Mouse (Mus musculus): ENCODE measurements around the gene Itgb1bp1. TPM values are rescaled to one million over a fixed set of nuclear protein-coding genes. Genes with fewer than 3 reads are reported as not detected.

Itgb1bp1 gene
- polyA plus RNA-seq (2015; fragmentation: Nextera tagmentation; extraction: Ambion mirVana) = 50.9 and 52.6 TPM in 2 replicates

GRCm38 (mm10) chr12:21286243-21286622 is at the start of gene Itgb1bp1:
Gene Itgb1bp1, minus strand, starts transcription at chr12:21286284.
- DNase-seq (ENCODE audit: low spot score) = peak; percentile 99
- Histone ChIP-seq H3K4me1 (replicated peaks; ENCODE audit: insufficient read depth, low read length) (peaks cover 11% of the 10 kb centered on the region), H3K4me2 (ENCODE audit: low read length) (peak within 1 kb of the TSS; percentile 73), H3K36me3 (ENCODE audit: insufficient read depth, low read length) (peaks cover under 1% of the 10 kb centered on the region; the same call in 1 of the 2 replicates), H3K9me3 (replicated peaks; ENCODE audit: low read length) (no peaks in the 10 kb centered on the region), H3K9ac (ENCODE audit: low read depth, low read length) (peak within 1 kb of the TSS; percentile 90), H3K27me3 (ENCODE audit: insufficient read depth, low read length) (no peaks in the 10 kb centered on the region), H3K27ac (peak within 1 kb of the TSS; percentile 90), H3K4me3 (replicated peaks; ENCODE audit: low read depth, low read length) (peak within 1 kb of the TSS; percentile 75)
- WGBS = under 1% methylated on average over 28 of the region's 28 CpGs
- TF ChIP-seq CTCF (IDR thresholded peaks at IDR 0.05; ENCODE audit: low read depth) = no peak
- peak; percentile 96 for ATAC-seq (replicated peaks; ENCODE audit: low FRiP score, low read depth)

GRCm38 (mm10) chr12:21335869-21336268 is 49.8 kb upstream of the Itgb1bp1 start:
- no peaks in the 10 kb centered on the region for H3K4me1 ChIP-seq (replicated peaks; ENCODE audit: insufficient read depth, low read length)
- no peaks in the 10 kb centered on the region for H3K27me3 ChIP-seq (ENCODE audit: insufficient read depth, low read length)
- no peaks in the 10 kb centered on the region for H3K9me3 ChIP-seq (replicated peaks; ENCODE audit: low read length)
- ATAC-seq (replicated peaks; ENCODE audit: low FRiP score, low read depth) (no peak), DNase-seq (ENCODE audit: low spot score) (no peak)
- H3K36me3 ChIP-seq (ENCODE audit: insufficient read depth, low read length) = peaks cover 36% of the 10 kb centered on the region
- no peak overlapping the region for H3K9ac ChIP-seq (ENCODE audit: low read depth, low read length)
- H3K4me3 ChIP-seq (replicated peaks; ENCODE audit: low read depth, low read length) = no peak overlapping the region
- no peak for TF ChIP-seq CTCF (IDR thresholded peaks at IDR 0.05; ENCODE audit: low read depth)
- H3K27ac ChIP-seq = no peak overlapping the region
- WGBS = 86% methylated on average over 7 of the region's 7 CpGs
- no peak overlapping the region for H3K4me2 ChIP-seq (ENCODE audit: low read length)

GRCm38 (mm10) chr12:21333766-21334165 is 47.7 kb upstream of the Itgb1bp1 start:
- Histone ChIP-seq H3K36me3 (ENCODE audit: insufficient read depth, low read length) (peaks cover 42% of the 10 kb centered on the region), H3K9ac (ENCODE audit: low read depth, low read length) (no peak overlapping the region), H3K27ac (no peak overlapping the region), H3K4me2 (ENCODE audit: low read length) (no peak overlapping the region), H3K4me3 (replicated peaks; ENCODE audit: low read depth, low read length) (no peak overlapping the region), H3K9me3 (replicated peaks; ENCODE audit: low read length) (no peaks in the 10 kb centered on the region), H3K27me3 (ENCODE audit: insufficient read depth, low read length) (no peaks in the 10 kb centered on the region), H3K4me1 (replicated peaks; ENCODE audit: insufficient read depth, low read length) (no peaks in the 10 kb centered on the region)
- ATAC-seq (replicated peaks; ENCODE audit: low FRiP score, low read depth) = no peak
- 92% methylated on average over 5 of the region's 5 CpGs for WGBS
- DNase-seq (ENCODE audit: low spot score) = no peak
- no peak for TF ChIP-seq CTCF (IDR thresholded peaks at IDR 0.05; ENCODE audit: low read depth)

- Histone ChIP-seq H3K9ac (ENCODE audit: low read depth, low read length) (no peak overlapping the region), H3K4me3 (replicated peaks; ENCODE audit: low read depth, low read length) (no peak overlapping the region), H3K4me1 (replicated peaks; ENCODE audit: insufficient read depth, low read length) (no peaks in the 10 kb centered on the region), H3K9me3 (replicated peaks; ENCODE audit: low read length) (no peaks in the 10 kb centered on the region), H3K27ac (no peak overlapping the region), H3K27me3 (ENCODE audit: insufficient read depth, low read length) (no peaks in the 10 kb centered on the region), H3K36me3 (ENCODE audit: insufficient read depth, low read length) (peaks cover 44% of the 10 kb centered on the region), H3K4me2 (ENCODE audit: low read length) (no peak overlapping the region)
- no peak for DNase-seq (ENCODE audit: low spot score)
- TF ChIP-seq CTCF (IDR thresholded peaks at IDR 0.05; ENCODE audit: low read depth) = no peak
- no peak for ATAC-seq (replicated peaks; ENCODE audit: low FRiP score, low read depth)
- WGBS = 89% methylated on average over 7 of the region's 7 CpGs
Observed at GRCm38 (mm10) chr12:21333021-21333420, 46.9 kb upstream of the Itgb1bp1 start.

DNA sequence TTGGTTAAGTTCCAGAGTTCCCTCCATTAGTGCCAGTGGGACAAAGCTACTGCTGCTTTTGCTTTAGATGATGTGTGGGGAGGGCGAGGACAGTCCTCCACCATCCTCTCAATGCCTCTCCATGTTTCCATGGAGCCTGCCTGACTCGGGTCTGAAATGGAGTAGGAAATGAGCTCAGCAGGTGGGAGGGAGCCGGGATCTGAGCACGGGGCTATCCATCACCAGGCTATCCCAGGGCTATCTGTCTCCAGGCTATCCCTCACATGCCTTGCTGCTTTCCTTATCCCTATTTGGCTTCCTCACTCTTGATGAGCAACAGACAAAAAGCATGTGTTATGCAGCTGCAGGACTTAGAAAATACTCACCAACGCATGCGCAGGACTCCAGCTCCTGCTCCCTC is 45.6 kb upstream of the Itgb1bp1 start:
- no peaks in the 10 kb centered on the region for H3K27me3 ChIP-seq (ENCODE audit: insufficient read depth, low read length)
- no peak overlapping the region for H3K9ac ChIP-seq (ENCODE audit: low read depth, low read length)
- 83% methylated on average over 6 of the region's 6 CpGs for WGBS
- H3K4me3 ChIP-seq (replicated peaks; ENCODE audit: low read depth, low read length) = no peak overlapping the region
- DNase-seq (ENCODE audit: low spot score) (no peak), ATAC-seq (replicated peaks; ENCODE audit: low FRiP score, low read depth) (no peak)
- H3K27ac ChIP-seq = no peak overlapping the region
- no peaks in the 10 kb centered on the region for H3K9me3 ChIP-seq (replicated peaks; ENCODE audit: low read length)
- no peaks in the 10 kb centered on the region for H3K4me1 ChIP-seq (replicated peaks; ENCODE audit: insufficient read depth, low read length)
- TF ChIP-seq CTCF (IDR thresholded peaks at IDR 0.05; ENCODE audit: low read depth) = no peak
- no peak overlapping the region for H3K4me2 ChIP-seq (ENCODE audit: low read length)
- H3K36me3 ChIP-seq (ENCODE audit: insufficient read depth, low read length) = peaks cover 53% of the 10 kb centered on the region

- Histone ChIP-seq H3K4me1 (replicated peaks; ENCODE audit: insufficient read depth, low read length) (no peaks in the 10 kb centered on the region), H3K27me3 (ENCODE audit: insufficient read depth, low read length) (no peaks in the 10 kb centered on the region), H3K9ac (ENCODE audit: low read depth, low read length) (no peak overlapping the region), H3K9me3 (replicated peaks; ENCODE audit: low read length) (no peaks in the 10 kb centered on the region), H3K27ac (no peak overlapping the region), H3K36me3 (ENCODE audit: insufficient read depth, low read length) (peaks cover 58% of the 10 kb centered on the region), H3K4me2 (ENCODE audit: low read length) (no peak overlapping the region), H3K4me3 (replicated peaks; ENCODE audit: low read depth, low read length) (no peak overlapping the region)
- no peak for DNase-seq (ENCODE audit: low spot score)
- 80% methylated on average over 10 of the region's 10 CpGs for WGBS
- TF ChIP-seq CTCF (IDR thresholded peaks at IDR 0.05; ENCODE audit: low read depth) = peak; percentile 16; the same call in 1 of the 2 replicates
- no peak for ATAC-seq (replicated peaks; ENCODE audit: low FRiP score, low read depth)
Observed at GRCm38 (mm10) chr12:21330961-21331576, 45.0 kb upstream of the Itgb1bp1 start.

All from kidney, postnatal 0 days (tissue).